In genomic region chr10:36554941-36555888, GRCm38 (mm10) we compare ENCODE assay signal across 16 mouse cellular contexts. TPM values are rescaled to one million over a fixed set of nuclear protein-coding genes. Genes with fewer than 3 reads are reported as not detected.
DNase-seq lines count a peak whose midpoint lies in the region; ATAC-seq lines count a peak whose summit lies in the region.
"Had no signal": no experiment of that assay in that cellular context is flagged by ENCODE, and none has a peak within 500 bp of the region (broad histone marks: within the 10 kb centered on the region; RNA-seq: fewer than 3 reads in every experiment).

No protein-coding gene starts in this region.

- H3K36me3 ChIP-seq in hindbrain, embryonic 11.5 days (ENCODE audit: control insufficient read depth, insufficient read depth, low read length), result no peaks in the 10 kb centered on the region
- H3K36me3 ChIP-seq in hindbrain, embryonic 10.5 days, result no peaks in the 10 kb centered on the region
- no peaks in the 10 kb centered on the region for H3K36me3 ChIP-seq in hindbrain, embryonic 12.5 days
- no peaks in the 10 kb centered on the region for H3K36me3 ChIP-seq in midbrain, embryonic 12.5 days
- H3K36me3 ChIP-seq: embryonic facial prominence, embryonic 13.5 days; liver, embryonic 12.5 days had no signal

- H3K27ac ChIP-seq in hindbrain, embryonic 11.5 days (ENCODE audit: low read depth, low read length), result no peak overlapping the region
- H3K27ac ChIP-seq in hindbrain, embryonic 10.5 days, result no peak overlapping the region
- peak overlapping the region; percentile 6; the same call in 1 of the 2 replicates for H3K27ac ChIP-seq in hindbrain, embryonic 12.5 days
- H3K27ac ChIP-seq in midbrain, embryonic 12.5 days (replicated peaks), result peak overlapping the region; percentile 57; the same call in 1 of the 2 replicates
- H3K27ac ChIP-seq: embryonic facial prominence, embryonic 13.5 days; liver, embryonic 12.5 days had no signal

- 64% methylated on average over 6 of the region's 6 CpGs for WGBS in hindbrain, embryonic 11.5 days
- WGBS in hindbrain, embryonic 10.5 days, result 76% methylated on average over 6 of the region's 6 CpGs
- WGBS in hindbrain, embryonic 12.5 days, result 47% methylated on average over 6 of the region's 6 CpGs
- WGBS in midbrain, embryonic 12.5 days, result 70% methylated on average over 6 of the region's 6 CpGs

- no peak overlapping the region for H3K9ac ChIP-seq in hindbrain, embryonic 11.5 days (ENCODE audit: low read depth, low read length)
- H3K9ac ChIP-seq in hindbrain, embryonic 12.5 days, result no peak overlapping the region
- no peak overlapping the region for H3K9ac ChIP-seq in midbrain, embryonic 12.5 days (replicated peaks)
- H3K9ac ChIP-seq: embryonic facial prominence, embryonic 13.5 days; liver, embryonic 12.5 days had no signal

- H3K4me1 ChIP-seq in hindbrain, embryonic 11.5 days (replicated peaks; ENCODE audit: control insufficient read depth, insufficient read depth, low read length), result no peaks in the 10 kb centered on the region
- H3K4me1 ChIP-seq in hindbrain, embryonic 10.5 days (replicated peaks), result 0 out of 2 replicates have a peak, but pooled peaks cover 2% of the 10 kb centered on the region
- peaks cover 3% of the 10 kb centered on the region; the same call in 1 of the 2 replicates for H3K4me1 ChIP-seq in hindbrain, embryonic 12.5 days
- H3K4me1 ChIP-seq in midbrain, embryonic 12.5 days, result no peaks in the 10 kb centered on the region
- H3K4me1 ChIP-seq: embryonic facial prominence, embryonic 13.5 days; liver, embryonic 12.5 days had no signal

- H3K4me3 ChIP-seq in hindbrain, embryonic 11.5 days (ENCODE audit: low read depth, low read length), result no peak overlapping the region
- no peak overlapping the region for H3K4me3 ChIP-seq in hindbrain, embryonic 10.5 days
- no peak overlapping the region for H3K4me3 ChIP-seq in hindbrain, embryonic 12.5 days
- H3K4me3 ChIP-seq in midbrain, embryonic 12.5 days, result no peak overlapping the region
- H3K4me3 ChIP-seq: embryonic facial prominence, embryonic 13.5 days; liver, embryonic 12.5 days had no signal

- DNase-seq in hindbrain, embryonic 11.5 days (ENCODE audit: low spot score), result peak; percentile 13
- DNase-seq in hindbrain, embryonic 10.5 days (ENCODE audit: low spot score), result no peak
- DNase-seq in retina, postnatal 1 day, result peak; percentile 65
- DNase-seq in layer of hippocampus, adult 9-10 months (ENCODE audit: low spot score), result no peak
- no peak for DNase-seq in frontal cortex, postnatal 36 days (ENCODE audit: low spot score in 2 of 2)
- DNase-seq: kidney, adult 18-20 months; kidney, postnatal 36 days; left cerebral cortex, postnatal 4 days; lung, postnatal 14 days; right cerebral cortex, postnatal 4 days; thymus, postnatal 25 days had no signal

- H3K27me3 ChIP-seq in hindbrain, embryonic 11.5 days (ENCODE audit: control insufficient read depth, insufficient read depth, low read length), result no peaks in the 10 kb centered on the region
- H3K27me3 ChIP-seq in hindbrain, embryonic 10.5 days (ENCODE audit: insufficient read depth, poor library complexity, severe bottlenecking), result no peaks in the 10 kb centered on the region
- H3K27me3 ChIP-seq in hindbrain, embryonic 12.5 days, result no peaks in the 10 kb centered on the region
- no peaks in the 10 kb centered on the region for H3K27me3 ChIP-seq in midbrain, embryonic 12.5 days
- H3K27me3 ChIP-seq: embryonic facial prominence, embryonic 13.5 days; liver, embryonic 12.5 days had no signal

- peak; percentile 84 for ATAC-seq in hindbrain, embryonic 11.5 days (ENCODE audit: low FRiP score)
- peak; percentile 91 for ATAC-seq in hindbrain, embryonic 12.5 days (ENCODE audit: low FRiP score)
- ATAC-seq in midbrain, embryonic 12.5 days (ENCODE audit: low FRiP score, low read depth), result peak; percentile 91
- ATAC-seq in monocyte, adult 5-6 weeks (replicated peaks; ENCODE audit: insufficient number of reproducible peaks, low FRiP score, low TSS enrichment, poor library complexity, severe bottlenecking), result no peak
- ATAC-seq: liver, embryonic 12.5 days had no signal

- no peaks in the 10 kb centered on the region for H3K9me3 ChIP-seq in hindbrain, embryonic 11.5 days (ENCODE audit: control insufficient read depth, low read length)
- H3K9me3 ChIP-seq in hindbrain, embryonic 10.5 days, result no peaks in the 10 kb centered on the region
- H3K9me3 ChIP-seq in hindbrain, embryonic 12.5 days (replicated peaks), result no peaks in the 10 kb centered on the region
- no peaks in the 10 kb centered on the region for H3K9me3 ChIP-seq in midbrain, embryonic 12.5 days
- H3K9me3 ChIP-seq: embryonic facial prominence, embryonic 13.5 days; liver, embryonic 12.5 days had no signal

- no peak overlapping the region for H3K4me2 ChIP-seq in hindbrain, embryonic 11.5 days (replicated peaks; ENCODE audit: low read depth, low read length)
- no peak overlapping the region for H3K4me2 ChIP-seq in hindbrain, embryonic 12.5 days (replicated peaks)
- H3K4me2 ChIP-seq in midbrain, embryonic 12.5 days (replicated peaks), result no peak overlapping the region
- H3K4me2 ChIP-seq: embryonic facial prominence, embryonic 13.5 days; liver, embryonic 12.5 days had no signal

RNA-seq across cellular contexts. Expression of gene Hs3st5, which starts 48.6 kb away (rescaled TPM):
- 5.8 and 6.1 TPM in 2 replicates for polyA plus RNA-seq in hindbrain, embryonic 11.5 days (2014; fragmentation: Nextera tagmentation; extraction: Ambion mirVana)
- 2.2 and 3.2 TPM in 2 replicates for polyA plus RNA-seq in hindbrain, embryonic 10.5 days (2016; fragmentation: Nextera tagmentation; extraction: Ambion mirVana)
- 8.9 and 11.9 TPM in 2 replicates for polyA plus RNA-seq in hindbrain, embryonic 12.5 days (2016; fragmentation: Nextera tagmentation; extraction: Ambion mirVana)
- 7.1 and 7.6 TPM in 2 replicates for polyA plus RNA-seq in midbrain, embryonic 12.5 days (2016; fragmentation: Nextera tagmentation; extraction: Ambion mirVana)
- total RNA-seq in monocyte, adult 5-6 weeks (2017), result not detected in 3 replicates
- polyA plus RNA-seq: liver, embryonic 12.5 days had no signal

Comparison
In these comparisons a context has a peak if more than half of its experiments do, and no peak if none do; other contexts are left out.
1. DNase-seq: peak in hindbrain, embryonic 11.5 days (single experiment) and retina, postnatal 1 day (single experiment); none in hindbrain, embryonic 10.5 days (single experiment), layer of hippocampus, adult 9-10 months (single experiment) and frontal cortex, postnatal 36 days (0 of 2).
2. H3K27ac ChIP-seq: peak in hindbrain, embryonic 12.5 days (single experiment) and midbrain, embryonic 12.5 days (single experiment); none in hindbrain, embryonic 11.5 days (single experiment) and hindbrain, embryonic 10.5 days (single experiment).